Mouse (Mus musculus): ENCODE results near the gene Fam53b. TPM values are rescaled to one million over a fixed set of nuclear protein-coding genes. Genes with fewer than 3 reads are reported as not detected.

Fam53b gene
- polyA plus RNA-seq, 1 experiment from 2014 or later, result 25.5 TPM

GRCm38 (mm10) chr7:132751716-132752115, 62.0 kb downstream of the Fam53b start:
- 78% methylated on average over 2 of the region's 2 CpGs for WGBS (ENCODE audit: insufficient replicate concordance)
- Histone ChIP-seq H3K4me1 (replicated peaks) (peaks cover 53% of the 10 kb centered on the region), H3K36me3 (replicated peaks) (peaks cover 98% of the 10 kb centered on the region), H3K27ac (replicated peaks) (no peak overlapping the region), H3K4me2 (no peak overlapping the region), H3K4me3 (replicated peaks) (no peak overlapping the region), H3K27me3 (no peaks in the 10 kb centered on the region), H3K9me3 (replicated peaks) (no peaks in the 10 kb centered on the region), H3K9ac (no peak overlapping the region)
- no peak for ATAC-seq (ENCODE audit: insufficient read depth)

DNA sequence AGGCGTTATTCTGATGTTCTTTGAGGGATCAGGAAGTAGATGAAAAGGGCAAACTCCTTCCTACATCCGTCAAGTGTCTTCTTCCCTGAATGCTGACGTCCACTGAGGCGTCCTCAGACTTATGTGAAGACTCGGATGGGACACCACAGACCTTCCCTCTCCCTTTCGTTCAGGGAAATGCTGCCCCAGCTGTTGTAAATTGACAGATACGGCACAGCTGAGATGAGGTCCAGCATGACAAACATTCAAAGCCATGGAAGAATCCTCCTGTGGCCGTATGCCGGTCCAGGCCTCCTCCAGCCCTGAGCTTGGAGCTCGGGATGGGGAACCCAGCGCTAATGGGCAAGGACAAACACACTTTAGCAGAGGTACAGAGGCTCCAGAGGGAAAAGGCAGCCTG, 64.2 kb downstream of the Fam53b start:
- H3K4me2 ChIP-seq, result no peak overlapping the region
- no peaks in the 10 kb centered on the region for H3K9me3 ChIP-seq (replicated peaks)
- no peak overlapping the region for H3K4me3 ChIP-seq (replicated peaks)
- H3K9ac ChIP-seq, result no peak overlapping the region
- WGBS (ENCODE audit: insufficient replicate concordance), result 90% methylated on average over 11 of the region's 11 CpGs
- H3K4me1 ChIP-seq (replicated peaks), result peaks cover 39% of the 10 kb centered on the region
- H3K36me3 ChIP-seq (replicated peaks), result peaks cover 90% of the 10 kb centered on the region
- H3K27me3 ChIP-seq, result no peaks in the 10 kb centered on the region
- H3K27ac ChIP-seq (replicated peaks), result no peak overlapping the region
- no peak for ATAC-seq (ENCODE audit: insufficient read depth)

- H3K4me3 ChIP-seq (replicated peaks), result no peak overlapping the region
- 0 out of 2 replicates have a peak, but pooled peaks have one; percentile 14 for ATAC-seq (ENCODE audit: insufficient read depth)
- H3K36me3 ChIP-seq (replicated peaks), result peaks cover 79% of the 10 kb centered on the region
- no peak overlapping the region for H3K27ac ChIP-seq (replicated peaks)
- no peak overlapping the region for H3K9ac ChIP-seq
- peaks cover 28% of the 10 kb centered on the region for H3K4me1 ChIP-seq (replicated peaks)
- H3K9me3 ChIP-seq (replicated peaks), result no peaks in the 10 kb centered on the region
- H3K4me2 ChIP-seq, result no peak overlapping the region
- 75% methylated on average over 3 of the region's 3 CpGs for WGBS (ENCODE audit: insufficient replicate concordance)
- no peaks in the 10 kb centered on the region for H3K27me3 ChIP-seq
These were observed 65.5 kb downstream of the Fam53b start for GRCm38 (mm10) chr7:132748076-132748769.

DNA sequence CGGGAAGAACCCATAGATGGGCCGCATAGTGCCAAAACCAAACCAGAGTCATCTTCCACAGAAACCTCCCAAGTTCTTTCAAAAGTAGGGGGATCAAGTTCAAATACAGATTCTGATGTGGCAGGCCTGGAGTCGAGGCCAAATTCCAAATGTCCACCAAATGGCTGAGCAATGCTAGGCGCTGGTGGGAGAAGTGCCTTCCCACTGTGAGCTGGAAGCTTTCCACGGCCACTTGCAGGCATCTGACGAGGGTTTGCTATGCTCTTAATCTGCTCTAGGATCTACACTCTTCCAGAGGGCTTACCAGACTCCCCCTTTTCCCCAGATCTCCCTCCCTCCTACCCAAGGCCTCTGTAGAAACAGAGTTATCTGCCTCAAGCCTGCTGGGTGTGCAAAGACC, 66.6 kb downstream of the Fam53b start:
- H3K4me1 ChIP-seq (replicated peaks), result peaks cover 32% of the 10 kb centered on the region
- H3K4me3 ChIP-seq (replicated peaks), result no peak overlapping the region
- H3K9me3 ChIP-seq (replicated peaks), result no peaks in the 10 kb centered on the region
- H3K27ac ChIP-seq (replicated peaks), result no peak overlapping the region
- peaks cover 79% of the 10 kb centered on the region for H3K36me3 ChIP-seq (replicated peaks)
- 82% methylated on average over 6 of the region's 6 CpGs for WGBS (ENCODE audit: insufficient replicate concordance)
- no peak overlapping the region for H3K4me2 ChIP-seq
- H3K9ac ChIP-seq, result no peak overlapping the region
- ATAC-seq (ENCODE audit: insufficient read depth), result no peak
- no peaks in the 10 kb centered on the region for H3K27me3 ChIP-seq

GRCm38 (mm10) chr7:132742912-132743311, 70.8 kb downstream of the Fam53b start:
- ATAC-seq (ENCODE audit: insufficient read depth), result no peak
- H3K27me3 ChIP-seq, result no peaks in the 10 kb centered on the region
- no peak overlapping the region for H3K4me3 ChIP-seq (replicated peaks)
- H3K9me3 ChIP-seq (replicated peaks), result no peaks in the 10 kb centered on the region
- H3K9ac ChIP-seq, result no peak overlapping the region
- H3K4me1 ChIP-seq (replicated peaks), result peaks cover 49% of the 10 kb centered on the region
- no peak overlapping the region for H3K27ac ChIP-seq (replicated peaks)
- peaks cover 59% of the 10 kb centered on the region for H3K36me3 ChIP-seq (replicated peaks)
- 84% methylated on average over 5 of the region's 5 CpGs for WGBS (ENCODE audit: insufficient replicate concordance)
- H3K4me2 ChIP-seq, result no peak overlapping the region

GRCm38 (mm10) chr7:132739829-132740228, 73.9 kb downstream of the Fam53b start:
- WGBS (ENCODE audit: insufficient replicate concordance), result 38% methylated on average over 6 of the region's 6 CpGs
- peaks cover 71% of the 10 kb centered on the region for H3K4me1 ChIP-seq (replicated peaks)
- H3K9ac ChIP-seq, result peak overlapping the region; percentile 35
- peak overlapping the region; percentile 86 for H3K27ac ChIP-seq (replicated peaks)
- ATAC-seq (ENCODE audit: insufficient read depth), result peak; percentile 27; the same call in 1 of the 2 replicates
- H3K4me3 ChIP-seq (replicated peaks), result peak overlapping the region; percentile 29
- peaks cover 58% of the 10 kb centered on the region for H3K36me3 ChIP-seq (replicated peaks)
- no peaks in the 10 kb centered on the region for H3K9me3 ChIP-seq (replicated peaks)
- H3K27me3 ChIP-seq, result no peaks in the 10 kb centered on the region
- peak overlapping the region; percentile 62 for H3K4me2 ChIP-seq

DNA sequence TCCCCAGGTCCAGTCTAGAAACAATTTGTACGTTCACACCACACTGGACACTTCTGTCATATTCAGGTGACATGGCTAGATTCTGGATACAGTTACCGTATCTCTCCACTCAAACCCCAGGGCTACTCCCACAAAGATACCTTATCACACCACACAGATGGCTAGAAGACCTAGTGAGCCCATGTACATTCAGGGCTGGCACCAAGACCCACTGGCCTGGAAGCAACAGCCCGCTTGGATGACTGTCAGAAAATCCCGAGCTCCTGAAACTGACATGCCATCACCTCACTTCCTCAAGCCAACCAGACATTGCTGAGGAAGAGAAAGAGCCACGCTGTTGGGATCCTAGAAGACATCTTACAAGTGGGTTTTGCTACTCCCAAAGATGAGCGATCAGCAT, 74.8 kb downstream of the Fam53b start:
- peak; percentile 88 for ATAC-seq (ENCODE audit: insufficient read depth)
- peaks cover 68% of the 10 kb centered on the region for H3K36me3 ChIP-seq (replicated peaks)
- H3K9ac ChIP-seq, result peak overlapping the region; percentile 35

GRCm38 (mm10) chr7:132736099-132736862, 77.4 kb downstream of the Fam53b start:
- H3K4me3 ChIP-seq (replicated peaks), result no peak overlapping the region
- H3K36me3 ChIP-seq (replicated peaks), result peaks cover 71% of the 10 kb centered on the region
- WGBS (ENCODE audit: insufficient replicate concordance), result 73% methylated on average over 17 of the region's 17 CpGs
- H3K9me3 ChIP-seq (replicated peaks), result no peaks in the 10 kb centered on the region
- peak overlapping the region; percentile 10 for H3K9ac ChIP-seq
- H3K4me1 ChIP-seq (replicated peaks), result peaks cover 84% of the 10 kb centered on the region
- ATAC-seq (ENCODE audit: insufficient read depth), result no peak
- 0 out of 2 replicates have a peak overlapping the region, but pooled peaks have one; percentile 0 for H3K4me2 ChIP-seq
- no peaks in the 10 kb centered on the region for H3K27me3 ChIP-seq
- H3K27ac ChIP-seq (replicated peaks), result peak overlapping the region; percentile 86

More for the DNA sequence above, 74.8 kb downstream of the Fam53b start:
- WGBS (ENCODE audit: insufficient replicate concordance), result 41% methylated on average over 6 of the region's 6 CpGs
- Histone ChIP-seq H3K9me3 (replicated peaks) (no peaks in the 10 kb centered on the region), H3K4me3 (replicated peaks) (peak overlapping the region; percentile 29), H3K4me2 (peak overlapping the region; percentile 62), H3K27me3 (no peaks in the 10 kb centered on the region), H3K4me1 (replicated peaks) (peaks cover 80% of the 10 kb centered on the region), H3K27ac (replicated peaks) (peak overlapping the region; percentile 86)

DNA sequence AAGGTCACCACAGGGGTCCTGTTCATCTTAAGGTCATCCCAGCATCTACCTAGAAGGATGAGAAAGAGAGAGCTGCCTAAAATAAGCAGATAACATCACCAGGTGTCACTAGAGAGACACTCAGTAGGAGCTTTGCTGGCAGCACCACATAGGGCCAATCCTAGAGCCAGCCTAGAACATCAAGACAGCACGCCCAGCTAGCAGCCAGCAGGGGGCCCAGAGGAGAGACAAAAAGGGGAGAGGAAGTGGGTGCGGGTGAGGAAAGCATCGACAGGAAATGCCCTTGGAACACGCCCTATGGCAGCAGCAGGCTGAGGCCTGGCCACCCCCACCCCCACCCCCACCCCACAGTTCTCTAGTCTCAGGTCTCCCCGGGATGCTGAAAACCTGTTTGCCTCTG, 78.5 kb downstream of the Fam53b start:
- no peak overlapping the region; the same call in 1 of the 2 replicates for H3K4me2 ChIP-seq
- H3K27me3 ChIP-seq, result no peaks in the 10 kb centered on the region
- peaks cover 73% of the 10 kb centered on the region for H3K36me3 ChIP-seq (replicated peaks)
- H3K4me1 ChIP-seq (replicated peaks), result peaks cover 84% of the 10 kb centered on the region
- no peak overlapping the region for H3K4me3 ChIP-seq (replicated peaks)
- peak overlapping the region; percentile 86 for H3K27ac ChIP-seq (replicated peaks)
- no peaks in the 10 kb centered on the region for H3K9me3 ChIP-seq (replicated peaks)
- H3K9ac ChIP-seq, result no peak overlapping the region
- peak; percentile 27 for ATAC-seq (ENCODE audit: insufficient read depth)
- WGBS (ENCODE audit: insufficient replicate concordance), result 7% methylated on average over 5 of the region's 5 CpGs

- no peaks in the 10 kb centered on the region for H3K9me3 ChIP-seq (replicated peaks)
- H3K4me3 ChIP-seq (replicated peaks), result no peak overlapping the region
- no peaks in the 10 kb centered on the region for H3K27me3 ChIP-seq
- H3K4me1 ChIP-seq (replicated peaks), result peaks cover 84% of the 10 kb centered on the region
- no peak for ATAC-seq (ENCODE audit: insufficient read depth)
- H3K36me3 ChIP-seq (replicated peaks), result peaks cover 81% of the 10 kb centered on the region
- peak overlapping the region; percentile 86; the same call in 1 of the 2 replicates for H3K27ac ChIP-seq (replicated peaks)
- WGBS (ENCODE audit: insufficient replicate concordance), result 85% methylated on average over 9 of the region's 9 CpGs
- no peak overlapping the region for H3K4me2 ChIP-seq
- no peak overlapping the region for H3K9ac ChIP-seq
These were observed 79.5 kb downstream of the Fam53b start for GRCm38 (mm10) chr7:132734222-132734621.

DNA sequence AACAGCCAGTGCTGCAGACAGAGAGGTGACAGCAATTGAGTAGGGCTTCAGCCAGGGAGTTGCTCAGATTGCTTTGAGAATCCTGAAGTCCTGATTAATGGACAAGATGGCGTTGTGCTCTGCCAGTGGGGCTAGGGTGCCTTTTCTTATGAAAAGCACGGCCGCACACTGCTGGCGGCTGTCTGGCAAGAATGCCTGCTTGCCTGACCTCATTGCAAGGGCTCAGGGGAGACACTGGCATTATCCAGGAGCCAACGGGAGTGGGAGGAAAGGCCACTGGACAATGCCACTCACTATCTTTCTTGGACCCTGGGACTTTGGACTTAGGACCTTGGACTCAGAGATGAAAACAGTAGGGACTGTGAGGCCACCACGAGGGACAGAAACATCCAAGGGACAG, 80.2 kb downstream of the Fam53b start:
- Histone ChIP-seq H3K9me3 (replicated peaks) (no peaks in the 10 kb centered on the region), H3K4me2 (no peak overlapping the region), H3K4me1 (replicated peaks) (peaks cover 84% of the 10 kb centered on the region), H3K27ac (replicated peaks) (no peak overlapping the region), H3K4me3 (replicated peaks) (no peak overlapping the region), H3K9ac (no peak overlapping the region), H3K36me3 (replicated peaks) (peaks cover 88% of the 10 kb centered on the region), H3K27me3 (no peaks in the 10 kb centered on the region)
- WGBS (ENCODE audit: insufficient replicate concordance), result 91% methylated on average over 6 of the region's 6 CpGs
- ATAC-seq (ENCODE audit: insufficient read depth), result no peak

Data from liver, embryonic 15.5 days (tissue).